Mouse (Mus musculus) embryonic fibroblast, embryonic 13.5 days (primary cell): Measurements from ENCODE around the gene Acsm5. TPM values are rescaled to one million over a fixed set of nuclear protein-coding genes. Genes with fewer than 3 reads are reported as not detected.
"Not testable (repeated sequence)": the region's sequence is repeated elsewhere in the genome, so short reads cannot be mapped to it uniquely, and the experiment has no call there.

Source experiments
- H3K27ac ChIP-seq: 2 replicates; pipeline ENCODE4 v1.5.1; 2012; ENCODE audit warnings: low read length, control low read depth, inconsistent platforms; ENCODE audit not compliant: insufficient read depth
- H3K4me1 ChIP-seq: 2 replicates; pipeline ENCODE4 v1.6.1; 2011; ENCODE audit warnings: low read length; ENCODE audit not compliant: control insufficient read depth, insufficient read depth
- H3K4me3 ChIP-seq: 2 replicates; pipeline ENCODE4 v1.5.1; 2011; ENCODE audit warnings: mild to moderate bottlenecking, control low read depth, low read length; ENCODE audit not compliant: insufficient read depth
- CTCF ChIP-seq: IDR thresholded peaks from 2 replicates; pipeline ENCODE4 v1.5.1; 2011; ENCODE audit warnings: mild to moderate bottlenecking, control low read depth, low read length, moderate library complexity, borderline replicate concordance; ENCODE audit not compliant: insufficient read depth
- POLR2A ChIP-seq: IDR thresholded peaks from 2 replicates; pipeline ENCODE4 v1.6.1; 2011; ENCODE audit warnings: low read depth, mild to moderate bottlenecking, control low read depth, low read length, moderate library complexity
- polyA plus RNA-seq: library from polyadenylated mRNA; stranded (reverse); fragments of >200 nt; gene quantifications from 2 replicates; pipeline ENCODE4 v1.2.4, GENCODE M21; 2011; ENCODE audit warnings: low read depth; ENCODE audit not compliant: missing spikeins, insufficient read length

The Acsm5 gene
- polyA plus RNA-seq, 1 experiment: not detected

GRCm38 (mm10) chr7:119534389-119534788 is 15.1 kb downstream of the Acsm5 start:
- Histone ChIP-seq H3K27ac (no peak overlapping the region), H3K4me3 (no peak overlapping the region), H3K4me1 (no peaks in the 10 kb centered on the region)
- TF ChIP-seq CTCF: no peak
- TF ChIP-seq POLR2A: no peak

DNA sequence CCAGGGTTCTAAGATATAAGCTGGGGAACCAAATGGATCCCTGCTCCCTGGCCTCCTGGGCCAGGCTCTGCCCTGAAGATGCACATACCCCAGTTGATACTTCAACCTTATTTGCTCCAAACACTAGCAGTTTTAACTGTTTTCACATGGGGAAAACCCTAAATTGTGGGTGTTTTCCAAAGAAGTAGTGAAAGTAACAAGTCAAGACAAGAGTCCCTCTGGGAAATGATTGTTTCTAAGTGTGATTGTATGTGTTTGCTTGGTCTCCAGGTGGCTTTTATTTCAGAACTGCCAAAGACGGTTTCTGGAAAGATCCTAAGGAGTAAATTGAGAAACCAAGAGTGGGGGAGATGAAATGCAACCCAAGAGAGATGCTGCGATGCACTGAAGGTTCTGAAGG is 23.2 kb downstream of the Acsm5 start:
- Histone ChIP-seq H3K4me3 (no peak overlapping the region), H3K4me1 (no peaks in the 10 kb centered on the region), H3K27ac (no peak overlapping the region)
- no peak for TF ChIP-seq POLR2A
- no peak for TF ChIP-seq CTCF

DNA sequence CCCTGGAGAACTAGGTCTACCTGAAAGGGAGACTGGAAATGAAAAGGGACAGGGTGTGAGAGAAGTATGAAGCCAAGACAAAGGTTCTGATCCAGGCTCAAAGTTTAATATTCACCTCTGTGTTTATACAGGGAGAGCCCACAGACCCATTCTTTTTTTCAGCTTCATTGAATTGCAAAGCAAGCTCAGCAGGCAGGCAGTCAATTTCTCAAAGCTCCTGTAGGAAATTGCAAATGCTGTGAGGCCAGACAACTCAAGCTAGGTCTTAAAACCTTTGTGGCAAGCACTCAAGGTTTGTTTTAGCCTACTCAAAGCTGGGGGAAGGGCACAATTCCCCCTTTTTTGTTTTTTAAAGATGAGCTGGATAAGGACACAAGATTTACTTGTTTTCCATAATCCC is 26.3 kb downstream of the Acsm5 start:
- H3K4me1 ChIP-seq: no peaks in the 10 kb centered on the region
- TF ChIP-seq POLR2A (no peak), CTCF (no peak)
- H3K4me3 ChIP-seq: no peak overlapping the region
- no peak overlapping the region for H3K27ac ChIP-seq

GRCm38 (mm10) chr7:119550471-119551222 is 31.4 kb downstream of the Acsm5 start:
- Histone ChIP-seq H3K4me1 (no peaks in the 10 kb centered on the region), H3K27ac (no peak overlapping the region), H3K4me3 (no peak overlapping the region)
- TF ChIP-seq CTCF (no peak), POLR2A (no peak)

DNA sequence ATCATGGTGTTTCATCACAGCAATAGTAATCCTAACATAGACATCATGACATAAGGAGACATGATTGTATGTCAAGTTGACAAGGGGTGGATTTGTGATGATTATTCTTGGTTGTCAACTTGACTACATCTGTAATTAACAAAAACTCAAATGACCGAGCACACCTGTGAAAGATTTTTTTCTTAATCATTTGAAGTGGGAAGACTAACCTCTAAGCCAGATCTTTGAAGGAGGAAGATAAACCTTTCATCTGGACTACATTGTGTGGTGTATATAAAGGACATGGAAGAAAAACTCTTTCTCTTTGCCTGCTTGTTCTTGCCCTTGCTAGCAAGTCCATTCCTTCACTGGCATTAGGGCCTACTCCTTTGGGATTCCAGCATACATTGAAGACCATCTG is 34.8 kb downstream of the Acsm5 start, which contains the start of gene Acsm2:
Gene Acsm2, plus strand, starts transcription at position 301 of the 400 bp plus-strand sequence.
- Histone ChIP-seq H3K4me3 (no peak within 1 kb of the TSS), H3K27ac (no peak within 1 kb of the TSS), H3K4me1 (no peaks in the 10 kb centered on the region)
- TF ChIP-seq POLR2A (no peak), CTCF (no peak)

- no peak for TF ChIP-seq POLR2A
- TF ChIP-seq CTCF: no peak
- Histone ChIP-seq H3K27ac (no peak overlapping the region), H3K4me3 (no peak overlapping the region), H3K4me1 (no peaks in the 10 kb centered on the region)
Measured at GRCm38 (mm10) chr7:119559789-119560451, 40.7 kb downstream of the Acsm5 start.

DNA sequence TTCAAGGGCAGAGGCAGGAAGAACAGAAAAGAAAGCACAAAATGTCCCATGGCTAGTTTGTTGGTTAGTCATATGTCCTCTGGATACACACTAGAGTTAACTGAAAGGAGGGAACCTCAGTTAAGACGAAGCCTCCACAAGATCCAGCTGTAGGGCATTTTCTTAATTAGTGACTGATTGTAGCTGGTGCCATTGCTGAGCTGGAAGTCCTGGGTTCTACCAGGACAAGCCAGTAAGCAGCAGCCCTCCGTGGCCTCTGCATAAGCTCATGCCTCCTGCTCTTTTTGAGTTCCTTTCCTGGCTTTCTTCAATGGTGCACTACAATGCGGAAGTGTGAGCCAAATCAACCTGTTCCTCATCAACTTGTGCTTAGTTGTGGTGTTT is 41.2 kb downstream of the Acsm5 start:
- no peak overlapping the region for H3K27ac ChIP-seq
- TF ChIP-seq POLR2A: no peak
- no peak for TF ChIP-seq CTCF
- H3K4me1 ChIP-seq: no peaks in the 10 kb centered on the region
- H3K4me3 ChIP-seq: no peak overlapping the region

GRCm38 (mm10) chr7:119561441-119561840 is 42.2 kb downstream of the Acsm5 start:
- TF ChIP-seq POLR2A: no peak
- TF ChIP-seq CTCF: no peak
- H3K4me1 ChIP-seq: no peaks in the 10 kb centered on the region
- H3K4me3 ChIP-seq: no peak overlapping the region
- H3K27ac ChIP-seq: no peak overlapping the region

DNA sequence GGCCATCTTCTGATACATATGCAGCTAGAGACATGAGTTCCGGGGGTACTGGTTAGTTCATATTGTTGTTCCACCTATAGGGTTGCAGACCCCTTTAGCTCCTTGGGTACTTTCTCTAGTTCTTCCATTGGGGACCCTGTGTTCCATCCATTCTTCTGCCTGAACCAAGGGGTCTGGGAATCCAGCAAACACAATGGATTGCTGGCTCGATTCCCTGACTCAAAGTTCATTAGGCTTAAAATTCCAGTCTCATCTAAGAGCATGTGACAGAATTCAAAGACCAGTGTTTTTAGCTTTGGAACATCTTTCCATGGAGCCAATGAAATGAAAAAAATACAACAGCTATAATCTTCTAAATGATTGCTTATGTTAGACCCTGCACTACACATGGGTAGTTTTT is 43.2 kb downstream of the Acsm5 start:
- H3K4me3 ChIP-seq, H3K27ac ChIP-seq, H3K4me1 ChIP-seq: not testable (repeated sequence)

DNA sequence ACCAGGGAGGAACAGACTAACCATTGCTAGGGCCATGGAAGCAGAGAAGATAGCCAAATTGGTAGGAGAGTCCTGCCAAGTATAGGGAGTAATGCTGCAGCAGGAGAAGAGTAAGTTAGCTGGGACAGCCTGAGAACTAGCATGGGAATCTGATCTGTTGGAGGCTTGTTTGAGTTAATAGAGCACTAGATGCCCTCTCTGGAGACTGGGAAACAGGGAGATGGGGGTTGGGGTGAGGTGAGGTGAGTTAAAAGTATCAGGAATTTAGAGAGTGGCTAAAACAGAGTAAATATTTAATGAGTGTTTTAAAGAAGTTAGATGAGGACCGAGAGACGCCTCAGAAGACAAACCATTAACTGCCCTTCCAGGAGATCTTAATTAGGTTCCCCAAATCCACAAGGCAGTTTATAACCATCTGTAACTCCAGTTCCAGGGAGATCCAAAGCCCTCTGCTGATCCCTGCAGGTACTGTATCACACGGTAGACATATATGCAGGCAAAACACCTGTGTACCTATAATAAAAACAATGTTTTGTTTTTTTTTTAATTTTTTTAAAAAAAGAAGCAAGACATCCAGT is 75.4 kb downstream of the Acsm5 start:
- TF ChIP-seq POLR2A (no peak), CTCF (no peak)
- H3K4me3 ChIP-seq: no peak overlapping the region
- no peaks in the 10 kb centered on the region for H3K4me1 ChIP-seq
- H3K27ac ChIP-seq: no peak overlapping the region

Other genes with a start within 250 kb of the Acsm5 start
- not detected in 2 replicates for gene Gp2, start 60.2 kb upstream of the Acsm5 start, polyA plus RNA-seq
- gene Umod, start 40.2 kb upstream of the Acsm5 start, polyA plus RNA-seq: not detected in 2 replicates
- gene Pdilt, start 4.0 kb downstream of the Acsm5 start, polyA plus RNA-seq: not detected in 2 replicates
- gene Acsm2, start 34.9 kb downstream of the Acsm5 start, polyA plus RNA-seq: 0.07 TPM in 1 of 2 replicates, not detected in the other
- gene Acsm1, start 87.6 kb downstream of the Acsm5 start, polyA plus RNA-seq: not detected in 2 replicates
- not detected in 2 replicates for gene Acsm4, start 170.6 kb downstream of the Acsm5 start, polyA plus RNA-seq
- 34.3 and 40.6 TPM in 2 replicates for gene Thumpd1, start 201.3 kb downstream of the Acsm5 start, polyA plus RNA-seq
- not detected in 2 replicates for gene Acsm3, start 241.5 kb downstream of the Acsm5 start, polyA plus RNA-seq